Mouse (Mus musculus): ENCODE data around the gene Pfdn2.
A peak's percentile ranks its signal among the peaks of the same experiment; 100 is the strongest.
"Not testable (repeated sequence)": the region's sequence is repeated elsewhere in the genome, so short reads cannot be mapped to it uniquely, and the experiment has no call there.

Gene Pfdn2

DNA sequence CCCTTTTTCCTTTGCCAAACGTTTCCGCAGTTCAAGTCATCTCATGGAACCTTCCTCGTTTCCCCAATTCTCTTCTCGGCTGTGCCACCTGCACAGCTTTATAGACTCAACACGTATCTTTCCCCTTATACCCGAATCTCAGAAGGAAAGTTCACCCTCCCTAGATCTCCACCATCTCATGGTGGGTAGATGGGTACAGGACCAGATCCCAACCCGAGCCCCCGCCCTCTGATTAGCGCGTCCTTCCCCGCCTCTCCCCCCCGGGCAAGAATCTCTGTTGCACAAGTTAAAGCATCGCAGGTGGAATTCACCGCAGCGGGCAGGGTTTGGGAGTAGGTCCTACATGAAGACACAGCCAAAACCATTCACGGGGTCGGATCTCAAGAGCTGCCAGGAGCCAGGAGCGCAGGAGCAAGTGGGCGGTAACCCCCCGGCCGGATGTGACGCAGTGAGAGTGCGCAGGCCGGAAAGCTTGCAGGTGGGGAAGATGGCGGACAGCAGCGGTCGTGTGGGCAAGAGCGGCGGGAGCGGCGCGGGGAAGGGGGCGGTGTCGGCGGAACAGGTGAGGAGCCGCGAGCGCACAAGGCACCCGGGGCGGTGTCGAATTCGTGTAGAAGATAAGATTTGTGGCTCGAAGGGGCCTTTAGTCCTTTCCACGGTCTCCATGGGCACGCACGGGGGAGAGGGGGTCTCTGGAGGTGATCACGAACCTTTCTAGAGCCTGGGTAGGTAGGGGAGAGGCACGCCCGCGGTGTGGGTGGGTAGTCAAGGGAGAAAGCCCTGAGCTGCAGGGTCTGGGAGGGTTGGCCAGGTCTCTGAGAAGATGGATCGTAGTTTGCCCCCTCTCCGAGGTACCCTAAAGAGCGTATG is at the start of gene Pfdn2, which contains the start of gene Nit1:
Gene Pfdn2 (plus strand): TSS at position 446 of the 870 bp plus-strand sequence.
Gene Nit1 (minus strand): TSS at position 422 of the 870 bp plus-strand sequence.
- DNase-seq (ENCODE audit: low spot score), result peak; percentile 85

DNA sequence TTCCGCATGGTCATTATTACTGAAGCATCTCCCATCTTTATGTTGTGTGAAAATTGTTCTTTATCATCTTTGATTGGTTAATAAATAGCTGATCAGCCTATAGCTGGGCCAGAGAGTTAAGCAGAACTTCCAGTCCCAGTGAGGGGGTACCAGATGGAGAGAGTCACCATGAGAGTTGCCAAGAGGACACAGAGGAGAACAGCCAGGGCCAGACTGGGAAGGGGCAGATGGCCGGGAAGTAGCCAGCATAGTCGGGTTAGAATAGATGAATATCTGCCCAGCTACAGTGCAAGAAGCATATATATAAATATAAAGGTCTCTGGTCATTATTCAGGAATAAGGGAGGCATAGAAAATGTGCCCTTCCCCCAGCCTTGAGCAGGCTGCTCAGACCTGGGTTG is 47.2 kb upstream of the Pfdn2 start:
- DNase-seq (ENCODE audit: low spot score), result no peak

DNA sequence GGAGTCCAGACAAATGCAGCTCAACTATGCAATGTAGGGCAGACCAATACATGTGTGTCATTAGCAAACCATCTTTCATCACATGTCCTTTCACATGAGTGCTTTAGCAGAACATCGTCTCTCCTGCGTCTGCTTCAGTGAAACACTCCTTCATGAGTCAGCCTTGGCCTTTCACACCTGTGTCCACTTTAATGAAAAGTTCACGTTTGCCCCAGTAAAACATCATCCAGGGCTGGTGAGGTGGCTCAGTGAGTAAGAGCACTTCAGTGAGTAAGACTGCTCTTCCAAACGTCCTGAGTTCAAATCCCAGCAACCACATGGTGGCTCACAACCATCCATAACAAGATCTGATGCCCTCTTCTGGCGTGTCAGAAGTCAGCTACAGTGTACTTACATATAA is 39.3 kb upstream of the Pfdn2 start:
- DNase-seq (ENCODE audit: low spot score), result not testable (repeated sequence)

DNA sequence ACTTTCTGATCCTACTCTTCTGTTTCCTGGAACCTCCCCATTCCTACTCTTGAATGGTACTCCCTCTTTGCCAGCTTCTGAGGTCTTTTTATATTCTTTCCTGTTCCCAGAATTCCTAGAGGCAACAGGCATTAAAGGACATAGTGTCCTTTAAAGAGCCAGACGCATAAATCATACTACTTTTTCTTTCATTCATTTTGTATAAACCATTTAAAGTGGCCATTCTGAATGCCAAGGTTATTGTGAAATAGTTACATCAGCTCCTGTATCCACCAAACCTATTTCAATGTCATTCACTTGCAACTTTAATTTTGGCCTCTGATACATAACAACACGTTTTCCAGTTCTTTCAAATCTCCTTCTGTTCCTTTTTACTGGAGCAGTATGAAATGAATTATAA is 36.1 kb upstream of the Pfdn2 start:
- no peak for DNase-seq (ENCODE audit: low spot score)

DNA sequence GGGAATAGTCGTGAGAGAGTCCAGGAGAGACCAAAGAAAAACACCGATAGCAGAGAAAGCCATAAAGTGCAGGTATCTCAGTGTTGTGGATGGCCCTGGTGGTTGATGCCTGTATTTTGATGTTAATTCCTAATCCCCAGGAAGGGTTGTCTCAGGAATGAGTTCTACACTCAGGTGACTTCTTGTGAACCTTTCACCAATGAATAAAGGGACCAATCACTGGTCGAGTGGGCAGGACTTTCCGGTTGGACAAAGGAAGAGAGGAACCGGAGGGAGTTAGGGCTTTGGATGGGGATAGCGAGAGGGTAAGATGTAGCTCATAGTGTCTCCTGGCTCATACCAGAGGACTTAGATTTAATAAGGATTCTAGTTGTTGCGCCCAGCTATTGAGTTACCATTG is 25.7 kb upstream of the Pfdn2 start:
- DNase-seq (ENCODE audit: low spot score), result no peak

DNA sequence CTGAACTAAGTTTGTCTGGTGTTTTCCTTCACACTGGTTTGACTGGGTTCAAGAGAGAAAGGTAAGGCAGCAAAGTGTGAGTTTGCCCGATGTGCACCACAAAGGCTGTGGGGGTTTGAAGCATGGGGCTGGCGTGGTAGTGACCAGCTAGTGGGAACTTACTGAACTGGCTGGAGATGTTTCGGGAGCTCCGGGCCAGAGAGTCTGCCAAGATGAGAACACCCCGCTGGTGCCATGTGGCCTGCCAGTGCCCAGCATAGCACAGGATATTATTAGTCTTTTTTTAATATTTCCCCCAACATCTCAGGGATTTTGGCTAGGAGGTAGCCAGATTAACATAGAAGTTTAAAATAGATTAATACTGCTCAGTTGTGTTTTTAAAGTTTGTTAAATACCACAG is 25.3 kb upstream of the Pfdn2 start:
- DNase-seq (ENCODE audit: low spot score), result no peak

DNA sequence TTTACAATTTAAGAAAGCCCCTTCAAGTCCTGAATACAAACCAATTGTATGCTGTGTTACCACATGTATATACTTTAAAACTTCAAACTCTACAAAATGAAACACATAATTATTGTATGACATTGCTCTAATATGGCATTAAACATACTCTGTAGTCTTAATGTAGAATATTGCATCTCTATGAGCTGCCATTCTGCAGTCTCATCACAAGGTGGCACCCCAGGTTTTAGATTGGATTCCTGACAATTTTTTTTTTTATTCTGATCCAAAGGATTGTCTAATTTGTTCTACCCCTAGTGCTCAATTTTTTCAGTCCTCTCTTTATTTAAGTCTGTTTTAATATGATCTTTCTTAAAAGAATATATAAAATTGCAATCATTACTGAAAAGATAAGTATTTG is 24.1 kb upstream of the Pfdn2 start:
- no peak for DNase-seq (ENCODE audit: low spot score)

DNA sequence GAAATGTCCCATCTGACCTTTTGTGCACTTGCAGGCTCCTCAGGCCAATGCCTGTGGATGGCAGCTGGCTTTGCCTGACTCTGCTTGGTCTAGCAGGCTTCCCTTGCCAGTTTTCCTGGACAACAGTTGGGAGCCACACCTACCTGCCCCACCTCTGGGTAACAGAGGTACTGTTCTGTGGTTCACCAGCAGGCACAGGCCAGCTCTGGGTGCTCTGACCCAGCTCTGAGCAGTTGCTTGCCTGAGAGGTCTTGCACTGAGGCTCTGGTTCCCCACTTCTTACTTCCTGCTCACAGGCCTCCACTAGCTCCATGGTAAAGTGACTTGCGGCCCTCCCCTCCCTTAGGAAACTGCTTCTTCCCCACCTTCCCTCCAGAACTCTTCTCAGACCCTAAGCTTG is 23.5 kb upstream of the Pfdn2 start:
- no peak for DNase-seq (ENCODE audit: low spot score)

DNA sequence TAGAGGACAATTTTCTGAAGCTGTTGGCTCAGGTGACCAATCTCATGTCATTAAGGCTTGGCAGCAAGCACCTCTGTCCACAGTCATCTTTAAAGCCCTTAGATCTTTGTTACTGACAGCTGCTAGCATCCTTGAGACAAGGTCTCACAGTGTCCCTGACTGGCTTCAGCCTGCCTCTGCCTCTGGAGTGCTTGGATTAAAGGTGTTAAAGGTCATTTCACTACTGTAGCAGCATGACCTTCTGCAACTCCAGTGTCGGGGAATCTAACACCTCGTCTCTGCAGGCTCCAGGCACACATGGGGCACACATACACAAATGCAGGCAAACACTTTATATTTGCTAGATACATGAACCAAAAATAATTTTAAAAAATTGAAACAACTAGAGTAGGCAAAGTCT is 19.9 kb upstream of the Pfdn2 start:
- no peak for DNase-seq (ENCODE audit: low spot score)

DNA sequence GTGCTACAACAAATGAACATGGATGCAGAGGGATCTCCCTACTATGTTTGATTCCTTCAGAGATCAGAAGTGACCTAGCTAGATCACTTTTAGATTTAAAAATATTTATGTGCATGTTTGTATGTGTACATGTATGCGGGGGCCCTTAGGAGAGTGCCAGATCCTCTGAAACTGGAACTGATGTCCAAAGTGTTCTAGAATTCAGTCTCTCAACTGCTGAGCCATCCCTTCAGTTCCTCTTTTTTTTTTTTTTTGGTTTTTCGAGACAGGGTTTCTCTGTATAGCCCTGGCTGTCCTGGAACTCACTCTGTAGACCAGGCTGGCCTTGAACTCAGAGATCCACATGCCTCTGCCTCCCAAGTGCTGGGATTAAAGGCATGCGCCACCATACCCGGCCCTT is 18.9 kb upstream of the Pfdn2 start:
- not testable (repeated sequence) for DNase-seq (ENCODE audit: low spot score)

DNA sequence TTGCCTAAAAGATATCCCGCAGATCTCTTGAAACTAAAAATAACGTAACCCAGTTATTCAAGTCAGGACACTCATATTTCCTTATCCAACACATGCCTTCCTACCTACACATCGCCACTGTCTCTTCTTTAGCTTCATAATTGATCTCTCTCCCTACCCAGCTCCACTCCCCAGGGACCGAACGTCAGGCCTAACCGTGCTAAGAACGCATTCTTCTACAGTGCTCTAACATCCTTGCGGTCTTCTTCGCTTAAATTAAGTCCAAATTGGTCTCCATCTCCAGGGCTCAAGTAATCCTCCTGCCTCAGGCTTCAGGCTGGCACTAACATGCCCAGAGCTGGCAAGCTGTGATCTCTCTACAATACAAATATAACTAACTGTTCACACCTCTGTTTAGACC is 17.2 kb upstream of the Pfdn2 start:
- DNase-seq (ENCODE audit: low spot score), result no peak

DNA sequence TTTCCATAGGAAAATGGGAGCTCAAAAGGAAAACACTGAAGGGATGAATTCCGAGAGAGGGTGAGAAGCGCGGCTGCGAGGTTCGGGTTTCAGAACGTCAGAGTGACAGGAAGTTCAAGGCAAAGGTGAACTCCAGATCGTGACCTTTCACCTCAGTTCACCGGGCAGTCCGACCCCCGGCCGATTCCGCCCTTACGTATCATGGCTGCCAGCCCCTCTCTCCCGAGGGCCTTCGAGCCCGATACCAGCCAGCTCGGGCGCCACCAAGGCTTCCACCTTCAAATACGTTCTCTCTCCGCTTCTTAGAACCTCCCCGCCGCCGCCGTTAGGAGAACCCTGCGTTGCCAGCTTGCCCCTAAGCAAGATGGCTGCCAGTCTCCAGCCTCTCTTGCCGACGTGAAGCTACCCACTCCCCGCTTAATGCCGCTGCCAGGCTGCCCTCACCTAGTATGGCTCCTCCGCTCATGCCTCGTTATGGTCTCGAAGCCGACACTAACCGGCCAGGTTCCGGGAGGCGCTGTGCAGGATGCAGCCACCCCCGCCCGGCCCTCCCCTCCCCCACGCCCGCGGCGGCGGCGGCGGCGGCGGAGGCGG is 16.5 kb upstream of the Pfdn2 start, which contains the start of gene Dedd:
Gene Dedd (plus strand): TSS at position 307 of the 594 bp plus-strand sequence.
- DNase-seq (ENCODE audit: low spot score), result peak; percentile 78

DNA sequence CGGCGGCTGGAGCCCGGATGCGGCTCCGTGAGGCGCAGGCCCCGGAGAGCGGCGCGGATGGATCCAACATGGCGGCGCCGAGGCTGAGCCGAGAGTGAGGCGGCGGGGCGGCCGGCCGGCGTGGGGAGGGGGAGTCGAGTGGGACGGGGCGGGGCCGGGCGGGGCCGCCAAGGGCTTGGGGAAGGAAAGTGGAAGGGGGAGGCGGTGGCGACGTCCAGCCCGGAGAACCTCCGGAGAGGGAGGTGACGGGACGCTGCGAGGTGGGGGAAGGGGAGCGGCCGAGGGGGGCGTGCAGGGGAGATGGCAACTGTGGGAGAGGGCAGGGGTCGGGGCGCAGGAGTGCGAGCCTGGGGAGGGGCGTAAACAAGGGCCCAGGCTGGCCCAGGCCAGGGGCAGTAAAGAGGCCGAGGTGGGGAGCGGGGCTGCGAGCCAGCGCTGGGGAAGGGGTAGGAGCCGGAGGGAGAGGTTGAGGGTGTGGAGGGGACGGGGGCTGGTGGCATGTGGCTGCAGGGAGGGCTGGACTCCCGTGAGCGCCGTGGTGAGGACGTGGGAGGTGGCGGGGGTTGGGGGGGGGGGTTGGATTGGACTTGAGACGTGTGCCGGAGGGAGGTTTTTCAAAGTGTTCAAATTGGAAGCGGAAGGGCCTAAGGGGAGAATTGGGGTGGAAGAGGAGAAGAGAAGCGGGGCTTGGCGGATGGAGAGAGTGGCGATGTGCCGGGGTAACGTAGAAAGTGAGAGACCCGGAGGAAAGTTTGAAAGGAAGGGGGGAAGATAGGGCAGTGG is 15.8 kb upstream of the Pfdn2 start:
- peak; percentile 29 for DNase-seq (ENCODE audit: low spot score)

DNA sequence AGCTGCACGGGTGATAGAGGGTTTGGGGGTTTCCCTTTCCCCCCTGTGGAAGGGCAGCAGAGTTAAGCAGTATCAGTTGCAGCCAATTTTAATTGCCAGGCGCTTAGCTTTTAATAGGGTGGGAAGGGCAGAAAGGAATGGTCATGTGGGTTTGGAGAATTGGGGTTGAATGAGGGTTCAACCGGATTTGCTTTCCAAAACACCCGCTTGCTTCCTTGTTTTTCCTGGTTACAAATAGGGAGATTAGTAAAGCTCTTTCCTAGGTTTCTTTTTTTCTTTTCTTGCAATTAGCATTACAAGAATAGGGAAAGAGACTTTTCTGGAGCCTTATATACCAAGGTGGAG is 15.3 kb upstream of the Pfdn2 start:
- no peak for DNase-seq (ENCODE audit: low spot score)

DNA sequence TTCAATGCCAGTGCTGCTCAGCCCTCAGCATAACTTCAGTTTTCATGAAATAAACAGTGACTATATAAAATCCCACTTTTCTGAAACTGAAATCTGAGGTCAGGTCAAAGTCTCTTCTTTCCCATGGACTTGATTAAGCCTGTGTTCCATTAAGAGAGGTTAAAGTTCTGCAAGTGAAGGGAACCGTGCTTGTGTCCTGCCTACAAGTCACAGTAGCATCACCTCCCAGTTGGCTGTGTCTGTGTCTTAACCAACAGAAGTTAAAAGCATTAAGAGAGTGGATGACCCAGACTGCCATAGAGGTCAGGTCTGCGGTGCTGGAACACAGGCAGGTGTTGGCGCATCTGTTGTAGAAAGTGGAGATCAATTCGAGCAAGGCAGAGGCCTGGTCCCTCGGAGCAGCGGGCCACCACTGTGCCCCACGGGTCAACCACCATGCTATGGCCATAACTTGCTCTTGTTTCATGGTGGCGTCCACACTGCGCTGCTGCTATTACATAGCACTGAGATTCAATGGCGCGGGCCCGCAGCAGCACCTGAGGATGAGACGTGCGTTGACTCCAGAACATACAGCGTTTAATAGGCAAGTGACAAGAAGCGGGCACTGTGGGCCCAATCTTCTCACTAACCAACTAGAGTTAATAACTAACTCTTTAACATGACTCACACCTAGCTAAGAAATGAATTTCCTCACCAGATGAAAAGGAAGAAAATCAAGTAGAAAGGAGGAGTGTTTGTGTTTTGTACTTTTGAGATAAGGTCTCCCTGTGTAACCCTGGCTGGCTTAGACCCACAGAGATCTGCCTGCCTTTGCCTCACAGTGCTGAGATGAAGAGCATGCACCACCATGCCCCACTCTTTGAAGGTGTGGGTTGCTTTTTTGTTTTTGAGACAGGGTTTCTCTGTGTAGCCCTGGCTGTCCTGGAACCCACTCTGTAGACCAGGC is 2.9 kb upstream of the Pfdn2 start:
- DNase-seq (ENCODE audit: low spot score), result no peak

DNA sequence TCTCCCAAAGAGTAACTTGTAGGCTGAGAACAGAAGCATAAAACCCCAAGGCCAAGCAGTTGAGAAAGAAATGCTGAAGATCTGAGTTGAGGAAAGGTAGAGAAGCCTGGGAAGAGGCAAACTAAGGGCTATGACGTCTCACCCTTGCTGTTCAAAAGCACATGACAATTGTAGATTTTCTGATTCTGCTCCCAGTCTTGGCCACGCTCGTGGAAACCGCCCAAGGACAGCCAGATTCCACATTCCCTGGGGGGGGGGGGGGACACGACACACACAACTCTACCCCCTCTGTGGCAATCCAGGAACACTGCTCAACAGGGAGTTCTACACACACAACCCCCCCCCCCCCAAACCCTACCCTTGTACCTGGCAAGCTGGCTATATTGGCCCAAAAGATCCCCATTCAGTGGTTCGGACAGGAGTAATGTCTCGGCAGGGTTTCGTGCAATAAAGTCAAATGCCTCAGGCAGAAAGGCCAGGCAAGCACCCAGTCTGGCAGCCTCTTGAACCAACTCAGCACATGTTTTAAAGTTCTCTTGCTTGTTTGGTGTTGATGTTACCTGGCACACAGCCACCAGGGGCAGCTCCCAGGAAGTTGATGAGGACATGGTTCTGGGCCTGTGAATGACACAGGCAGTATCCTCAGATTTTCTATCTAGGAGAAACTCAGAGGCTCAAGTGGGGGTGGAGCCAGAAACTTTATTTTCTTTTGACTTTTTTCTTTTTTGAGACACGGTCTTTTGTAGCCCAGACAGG is 1.4 kb upstream of the Pfdn2 start:
- DNase-seq (ENCODE audit: low spot score), result no peak

DNA sequence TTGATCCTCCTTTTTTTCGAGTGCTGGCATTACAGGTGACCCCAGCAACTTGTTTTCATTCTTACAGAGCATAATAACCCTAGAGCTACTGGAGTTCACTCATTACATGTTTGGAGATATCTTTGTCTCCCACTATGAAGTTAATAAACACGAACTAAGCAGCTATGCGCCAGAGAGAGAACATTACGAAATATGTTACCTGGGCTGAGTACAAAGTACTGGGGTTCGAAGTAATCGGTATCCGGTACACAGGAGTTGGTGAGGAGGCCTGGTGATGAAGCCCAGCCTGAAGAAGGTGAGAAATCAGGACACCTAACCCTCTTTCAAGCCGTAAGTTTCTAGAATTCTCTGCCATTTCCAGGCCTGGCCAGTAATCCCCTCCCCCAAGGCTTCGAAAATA is 755 bp upstream of the Pfdn2 start:
- no peak for DNase-seq (ENCODE audit: low spot score)

DNA sequence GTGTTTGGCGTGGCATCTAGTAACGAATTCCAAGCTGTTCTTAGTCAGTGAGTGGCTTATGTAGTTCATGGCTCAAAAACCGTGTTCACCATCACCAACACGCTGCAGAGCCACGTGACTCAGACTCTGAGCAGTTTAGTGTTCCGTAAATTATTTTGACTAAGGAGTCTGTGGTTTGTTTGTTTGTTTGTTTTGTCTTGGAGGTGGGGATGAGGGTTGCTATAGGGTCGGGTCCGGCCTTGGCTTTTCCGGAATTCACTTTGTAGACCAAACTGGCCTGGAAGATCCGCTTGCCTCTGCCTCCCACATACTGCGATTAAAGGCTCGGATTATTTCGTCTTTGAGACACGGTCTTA is 603 bp downstream of the Pfdn2 start:
- DNase-seq (ENCODE audit: low spot score), result no peak

DNA sequence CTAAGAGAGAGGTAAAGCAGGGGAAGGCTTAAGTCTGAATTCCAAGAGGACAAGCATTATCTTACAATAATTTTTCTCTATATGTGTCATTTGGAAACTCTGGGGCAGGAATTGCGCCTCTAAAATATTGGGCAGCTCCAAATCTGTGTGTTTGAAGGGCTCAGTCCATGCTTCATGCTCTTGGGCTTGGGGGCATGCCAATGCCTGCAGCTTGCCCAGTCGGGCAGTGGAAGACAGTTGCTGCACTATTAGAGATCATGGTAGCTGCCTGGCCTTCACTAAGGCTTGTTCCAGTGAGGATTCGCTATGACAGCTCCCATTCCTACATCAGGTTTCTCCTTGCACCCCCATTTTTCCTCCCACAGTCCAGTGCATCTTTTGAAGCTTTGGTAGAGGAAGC is 3.2 kb downstream of the Pfdn2 start:
- DNase-seq (ENCODE audit: low spot score), result no peak

DNA sequence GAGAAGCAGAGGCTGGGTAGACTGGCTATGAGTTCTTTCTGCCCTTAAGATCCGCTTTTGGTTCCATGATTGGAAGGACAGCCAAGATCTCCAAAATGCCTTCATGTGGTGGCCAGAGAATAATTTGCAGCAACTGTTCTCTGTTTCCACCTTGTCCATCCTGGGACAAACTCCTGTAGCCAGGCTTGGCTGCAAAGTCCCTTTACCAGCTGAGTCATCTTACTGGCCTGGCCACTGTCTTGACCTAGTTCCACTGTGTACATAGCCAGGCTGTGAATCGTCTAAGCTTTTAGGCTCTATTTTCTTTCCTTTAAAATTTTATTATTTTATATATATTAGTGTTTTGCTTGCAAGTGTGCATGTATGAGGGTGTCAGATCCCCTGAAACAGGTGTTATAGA is 3.7 kb downstream of the Pfdn2 start:
- DNase-seq (ENCODE audit: low spot score), result no peak

DNA sequence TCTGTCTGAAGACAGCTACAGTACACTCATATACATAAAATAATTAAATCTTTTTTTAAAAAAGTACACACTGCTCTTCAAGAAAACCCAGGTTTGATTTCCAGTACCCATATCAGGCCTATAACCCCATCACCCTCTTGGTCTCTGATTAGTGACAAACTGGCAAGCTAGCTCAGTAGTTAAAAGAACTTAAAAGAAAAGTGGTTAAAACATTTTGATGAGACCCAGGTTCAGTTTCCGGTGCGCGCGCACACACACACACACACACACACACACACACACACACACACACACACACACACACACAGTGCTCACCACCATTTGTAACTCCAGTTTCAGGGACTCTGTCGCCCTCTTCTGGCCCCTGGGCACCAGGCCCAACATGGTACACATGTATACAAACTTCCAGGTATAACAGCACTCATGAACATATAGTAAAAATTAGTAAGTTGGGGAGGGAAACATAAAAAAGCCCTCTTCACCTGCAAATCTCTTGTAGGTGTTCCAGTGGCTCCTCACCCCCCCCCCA is 10.4 kb downstream of the Pfdn2 start:
- no peak for DNase-seq (ENCODE audit: low spot score)

Data from ovary, postnatal 14 days (tissue).